Mouse (Mus musculus) adrenal gland, postnatal 4 days (tissue): ENCODE measurements around the gene Kcnk16. TPM values are rescaled to one million over a fixed set of nuclear protein-coding genes. Genes with fewer than 3 reads are reported as not detected.

ENCODE experiments used
- total RNA-seq, 2 experiments: library from RNA; stranded (reverse); gene quantifications; 2 replicates each; pipeline ENCODE4 v1.2.3; 2021

Kcnk16 gene
- total RNA-seq, 2 experiments from 2014 or later = 0.14 to 3.5 TPM

Other genes starting within 250 kb of the Kcnk16 start
- 1 to 10 TPM; 6.9 to 7.4 TPM for gene Saysd1, start 130.7 kb downstream of the Kcnk16 start, total RNA-seq
- gene Kcnk5, start 87.4 kb downstream of the Kcnk16 start, total RNA-seq = 1 to 10 TPM; 5.8 to 7.3 TPM
- gene Nudt13, start 25.5 kb upstream of the Kcnk16 start, total RNA-seq = 10 to 100 TPM; 32.8 to 44.5 TPM
- 10 to 100 TPM; 41.5 to 44.5 TPM for gene Ecd, start 78.9 kb upstream of the Kcnk16 start, total RNA-seq
- 10 to 100 TPM; 37.2 to 44.3 TPM for gene Fam149b, start 79.0 kb upstream of the Kcnk16 start, total RNA-seq
- 10 to 100 TPM; 58.4 to 62.8 TPM for gene Dnajc9, start 119.7 kb upstream of the Kcnk16 start, total RNA-seq
- gene Mrps16, start 124.4 kb upstream of the Kcnk16 start, total RNA-seq = 10 to 100 TPM; 73.0 to 74.9 TPM
- 1 to 10 TPM; 1.7 to 5.2 TPM for gene Cfap70, start 183.0 kb upstream of the Kcnk16 start, total RNA-seq
- gene Anxa7, start 210.9 kb upstream of the Kcnk16 start, total RNA-seq = 10 to 100 TPM; 81.0 to 81.8 TPM
- gene Mss51, start 227.7 kb upstream of the Kcnk16 start, total RNA-seq = 1 to 10 TPM; 2.2 to 2.6 TPM